Comparison of ENCODE assay signal across 8 mouse cellular contexts in the genomic region with DNA sequence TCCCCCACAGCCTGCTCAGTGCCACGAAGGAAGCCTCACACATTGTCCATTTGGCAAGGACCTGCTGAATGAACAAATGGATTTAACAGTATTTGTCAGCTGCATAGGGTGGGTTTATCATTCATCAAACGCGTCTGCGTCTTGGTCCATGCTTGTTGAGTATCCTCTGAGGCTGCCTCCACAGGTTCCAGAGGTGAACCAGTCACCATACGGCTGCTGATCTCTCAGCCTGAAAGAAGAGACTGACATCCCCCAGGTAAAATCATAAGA. TPM values are rescaled to one million over a fixed set of nuclear protein-coding genes. Genes with fewer than 3 reads are reported as not detected.
DNase-seq lines count a peak whose midpoint lies in the region; ATAC-seq and TF ChIP-seq lines count a peak whose summit lies in the region.

No protein-coding gene starts in this region.

- no peak overlapping the region for H3K27ac ChIP-seq in kidney, postnatal 0 days
- no peak overlapping the region for H3K27ac ChIP-seq in kidney, adult 2 months (ENCODE audit: insufficient read depth, low read depth, low read length)
- H3K27ac ChIP-seq in forebrain, embryonic 11.5 days (ENCODE audit: low read depth, low read length): 0 out of 2 replicates have a peak overlapping the region, but pooled peaks have one; percentile 4
- H3K27ac ChIP-seq in intestine, postnatal 0 days (ENCODE audit: low read depth, low read length): no peak overlapping the region
- H3K27ac ChIP-seq in neural tube, embryonic 12.5 days: no peak overlapping the region

- H3K4me2 ChIP-seq in kidney, postnatal 0 days (ENCODE audit: low read length): peak overlapping the region; percentile 82
- peak overlapping the region; percentile 75; the same call in 1 of the 2 replicates for H3K4me2 ChIP-seq in forebrain, embryonic 11.5 days (ENCODE audit: low read depth, low read length, severe bottlenecking)
- H3K4me2 ChIP-seq in intestine, postnatal 0 days (replicated peaks; ENCODE audit: low read depth): peak overlapping the region; percentile 69; the same call in 1 of the 2 replicates
- H3K4me2 ChIP-seq in neural tube, embryonic 12.5 days (replicated peaks): peak overlapping the region; percentile 74

- H3K27me3 ChIP-seq in kidney, postnatal 0 days (ENCODE audit: insufficient read depth, low read length): peaks cover 22% of the 10 kb centered on the region; the same call in 1 of the 2 replicates
- no peaks in the 10 kb centered on the region for H3K27me3 ChIP-seq in kidney, adult 2 months (replicated peaks; ENCODE audit: control insufficient read depth, insufficient read depth, low read length)
- H3K27me3 ChIP-seq in forebrain, embryonic 11.5 days (ENCODE audit: control insufficient read depth, insufficient read depth, low read length): peaks cover 29% of the 10 kb centered on the region
- H3K27me3 ChIP-seq in intestine, postnatal 0 days (replicated peaks; ENCODE audit: control insufficient read depth, insufficient read depth, low read length): peaks cover 37% of the 10 kb centered on the region
- H3K27me3 ChIP-seq in neural tube, embryonic 12.5 days (replicated peaks): peaks cover 46% of the 10 kb centered on the region

- 19% methylated on average over 5 of the region's 5 CpGs for WGBS in kidney, postnatal 0 days
- WGBS in kidney, adult 2 months: 28% methylated on average over 5 of the region's 5 CpGs
- WGBS in forebrain, embryonic 11.5 days: 15% methylated on average over 5 of the region's 5 CpGs
- WGBS in intestine, postnatal 0 days: 14% methylated on average over 5 of the region's 5 CpGs
- WGBS in neural tube, embryonic 12.5 days: 15% methylated on average over 5 of the region's 5 CpGs

- no peaks in the 10 kb centered on the region for H3K36me3 ChIP-seq in kidney, postnatal 0 days (ENCODE audit: insufficient read depth, low read length)
- H3K36me3 ChIP-seq in kidney, adult 2 months (ENCODE audit: control insufficient read depth, insufficient read depth, low read length): no peaks in the 10 kb centered on the region
- H3K36me3 ChIP-seq in forebrain, embryonic 11.5 days (ENCODE audit: control insufficient read depth, insufficient read depth, low read length): no peaks in the 10 kb centered on the region
- H3K36me3 ChIP-seq in intestine, postnatal 0 days (ENCODE audit: control insufficient read depth, insufficient read depth): no peaks in the 10 kb centered on the region
- no peaks in the 10 kb centered on the region for H3K36me3 ChIP-seq in neural tube, embryonic 12.5 days

- TF ChIP-seq POLR2A in kidney, adult 2 months (IDR thresholded peaks at IDR 0.05; ENCODE audit: low read depth, low read length): no peak

- no peaks in the 10 kb centered on the region for H3K9me3 ChIP-seq in kidney, postnatal 0 days (replicated peaks; ENCODE audit: low read length)
- no peaks in the 10 kb centered on the region for H3K9me3 ChIP-seq in forebrain, embryonic 11.5 days (ENCODE audit: control insufficient read depth, low read length)
- no peaks in the 10 kb centered on the region for H3K9me3 ChIP-seq in intestine, postnatal 0 days (ENCODE audit: control insufficient read depth)
- H3K9me3 ChIP-seq in neural tube, embryonic 12.5 days: no peaks in the 10 kb centered on the region

- peak overlapping the region; percentile 33 for H3K4me3 ChIP-seq in kidney, postnatal 0 days (replicated peaks; ENCODE audit: low read depth, low read length)
- H3K4me3 ChIP-seq in kidney, adult 2 months (ENCODE audit: insufficient read depth, low read depth, low read length): no peak overlapping the region
- H3K4me3 ChIP-seq in forebrain, embryonic 11.5 days (ENCODE audit: low read depth, low read length): peak overlapping the region; percentile 33
- H3K4me3 ChIP-seq in intestine, postnatal 0 days (ENCODE audit: low read depth, low read length): peak overlapping the region; percentile 40
- H3K4me3 ChIP-seq in neural tube, embryonic 12.5 days: peak overlapping the region; percentile 31

- H3K4me1 ChIP-seq in kidney, postnatal 0 days (replicated peaks; ENCODE audit: insufficient read depth, low read length): peaks cover 8% of the 10 kb centered on the region
- no peaks in the 10 kb centered on the region for H3K4me1 ChIP-seq in kidney, adult 2 months (ENCODE audit: control insufficient read depth, insufficient read depth, low read length)
- H3K4me1 ChIP-seq in forebrain, embryonic 11.5 days (replicated peaks; ENCODE audit: control insufficient read depth, insufficient read depth, low read length): peaks cover 14% of the 10 kb centered on the region; the same call in 1 of the 2 replicates
- H3K4me1 ChIP-seq in intestine, postnatal 0 days (replicated peaks; ENCODE audit: control insufficient read depth, insufficient read depth, low read length): 0 out of 2 replicates have a peak, but pooled peaks cover 6% of the 10 kb centered on the region
- H3K4me1 ChIP-seq in neural tube, embryonic 12.5 days: peaks cover 26% of the 10 kb centered on the region

- no peak for TF ChIP-seq CTCF in kidney, postnatal 0 days (IDR thresholded peaks at IDR 0.05; ENCODE audit: low read depth)
- no peak for TF ChIP-seq CTCF in kidney, adult 2 months (conservative IDR thresholded peaks at IDR 0.05; ENCODE audit: insufficient read depth, insufficient read length, low read depth, low read length)
- no peak for TF ChIP-seq CTCF in intestine, postnatal 0 days (IDR thresholded peaks at IDR 0.05; ENCODE audit: low read depth)

- no peak for ATAC-seq in kidney, postnatal 0 days (replicated peaks; ENCODE audit: low FRiP score, low read depth)
- no peak for ATAC-seq in forebrain, embryonic 11.5 days (replicated peaks; ENCODE audit: low FRiP score)
- no peak for ATAC-seq in intestine, postnatal 0 days
- no peak for ATAC-seq in neural tube, embryonic 12.5 days (ENCODE audit: low FRiP score, low read depth)
- no peak for ATAC-seq in inflammation-experienced regulatory T-cells, adult 6 months

- DNase-seq in kidney, postnatal 0 days (ENCODE audit: low spot score): no peak
- no peak for DNase-seq in kidney, adult 2 months
- DNase-seq in forebrain, embryonic 11.5 days (ENCODE audit: low spot score): no peak
- no peak for DNase-seq in urinary bladder, postnatal 10 days (ENCODE audit: low spot score)
- DNase-seq in kidney, postnatal 10 days: no peak

- H3K9ac ChIP-seq in kidney, postnatal 0 days (ENCODE audit: low read depth, low read length): no peak overlapping the region
- no peak overlapping the region for H3K9ac ChIP-seq in forebrain, embryonic 11.5 days (ENCODE audit: low read length)
- no peak overlapping the region for H3K9ac ChIP-seq in intestine, postnatal 0 days (ENCODE audit: low read depth, low read length)
- no peak overlapping the region for H3K9ac ChIP-seq in neural tube, embryonic 12.5 days

RNA-seq across cellular contexts. Expression of a gene that starts 27.7 kb away (rescaled TPM):
- polyA plus RNA-seq in kidney, postnatal 0 days (2015; fragmentation: Nextera tagmentation; extraction: Ambion mirVana): 41.9 and 42.0 TPM in 2 replicates
- 25.6 and 28.2 TPM in 2 replicates for polyA plus RNA-seq in kidney, adult 2 months (2012; rRNA removed)
- polyA plus RNA-seq in forebrain, embryonic 11.5 days (2014; fragmentation: Nextera tagmentation; extraction: Ambion mirVana): 2.8 and 2.9 TPM in 2 replicates
- 29.5 and 31.0 TPM in 2 replicates for polyA plus RNA-seq in intestine, postnatal 0 days (2015; fragmentation: Nextera tagmentation; extraction: Ambion mirVana)
- polyA plus RNA-seq in neural tube, embryonic 12.5 days (2016; fragmentation: Nextera tagmentation; extraction: Ambion mirVana): 6.0 and 6.9 TPM in 2 replicates
- polyA plus RNA-seq in inflammation-experienced regulatory T-cells, adult 6 months (2017; shearing (Covaris generic)): 1 to 10 TPM in 1 of 3 experiments, under 1 TPM in 2; 0.44 to 2.9 (median 0.69) TPM
